Mouse (Mus musculus) urinary bladder, postnatal 10 days (tissue): ENCODE measurements around the gene Ugt1a6a.
A peak's percentile ranks its signal among the peaks of the same experiment; 100 is the strongest.
"Not testable (repeated sequence)": the region's sequence is repeated elsewhere in the genome, so short reads cannot be mapped to it uniquely, and the experiment has no call there.

ENCODE experiments used
- DNase-seq: peaks from one replicate; pipeline ENCODE4 v3.0.0; 2022; ENCODE audit warnings: low spot score

Ugt1a6a gene

GRCm38 (mm10) chr1:88212341-88213045 is 77.9 kb downstream of the Ugt1a6a start:
- no peak for DNase-seq

- DNase-seq, result no peak
Observed at GRCm38 (mm10) chr1:88213061-88213460, 78.5 kb downstream of the Ugt1a6a start.

GRCm38 (mm10) chr1:88213766-88214461 is 79.3 kb downstream of the Ugt1a6a start:
- DNase-seq, result no peak

- DNase-seq, result no peak
Observed at GRCm38 (mm10) chr1:88214462-88214952, 79.9 kb downstream of the Ugt1a6a start.

- DNase-seq, result no peak
Observed at GRCm38 (mm10) chr1:88215466-88216380, 81.1 kb downstream of the Ugt1a6a start.

DNA sequence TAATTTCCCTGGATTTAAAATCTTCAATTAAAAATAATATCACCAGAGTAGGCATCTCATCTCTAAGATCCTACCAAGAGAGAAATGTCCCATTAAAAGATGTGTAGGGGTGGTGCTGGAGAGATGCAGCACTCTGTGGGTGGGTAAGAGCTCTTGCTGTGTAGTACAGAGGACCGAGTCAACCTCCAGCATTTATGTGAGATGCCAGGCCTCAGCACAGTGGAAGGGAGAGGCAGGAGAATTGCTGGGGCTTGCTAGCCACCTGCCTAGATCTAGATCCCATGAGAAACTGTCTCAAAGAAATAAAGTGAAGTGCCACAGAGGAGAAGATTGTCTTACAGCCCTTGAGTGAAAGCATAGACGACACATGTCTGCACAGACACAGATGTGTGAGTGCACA is 81.9 kb downstream of the Ugt1a6a start:
- no peak for DNase-seq

DNA sequence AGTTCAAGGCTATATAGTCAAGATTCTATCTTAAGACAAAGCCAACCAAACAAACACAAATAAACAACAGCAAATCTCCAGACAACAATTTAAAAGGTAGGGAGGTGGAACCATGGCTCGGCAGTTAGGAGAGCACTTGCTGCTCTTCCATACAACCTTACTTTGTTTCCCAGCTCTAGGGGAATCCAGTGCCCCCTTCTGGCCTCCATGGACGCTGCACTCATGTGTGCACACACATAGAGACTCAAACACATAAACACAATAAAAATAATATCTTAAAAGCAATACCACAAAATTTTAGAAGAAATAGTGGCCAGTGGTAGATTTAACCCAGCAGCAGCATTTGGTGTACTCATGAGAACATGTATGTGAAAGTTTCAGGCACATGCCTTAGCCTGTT is 82.5 kb downstream of the Ugt1a6a start:
- no peak for DNase-seq

DNA sequence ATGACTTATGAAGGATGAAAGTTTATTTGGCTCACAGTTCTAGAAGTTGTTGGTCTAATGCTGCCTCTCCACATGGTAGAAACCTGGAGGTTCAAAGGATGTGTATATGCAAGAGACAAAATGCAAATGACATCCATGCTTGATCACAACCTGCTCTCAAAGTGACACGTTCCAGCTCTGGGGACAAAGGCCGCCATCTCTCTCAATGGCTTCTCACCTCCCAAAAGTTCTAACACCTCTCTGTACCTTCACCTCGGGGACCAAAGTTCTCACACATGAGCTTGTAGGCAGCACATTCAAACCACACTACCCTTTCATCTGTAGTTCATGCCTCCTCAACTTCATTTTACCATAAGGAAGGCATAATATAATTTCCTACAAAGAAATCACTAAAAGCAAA is 83.0 kb downstream of the Ugt1a6a start:
- no peak for DNase-seq

- no peak for DNase-seq
Observed at GRCm38 (mm10) chr1:88218051-88218450, 83.4 kb downstream of the Ugt1a6a start.

GRCm38 (mm10) chr1:88218591-88218990 is 84.0 kb downstream of the Ugt1a6a start:
- DNase-seq, result no peak

- no peak for DNase-seq
Observed at GRCm38 (mm10) chr1:88219054-88219453, 84.4 kb downstream of the Ugt1a6a start.

GRCm38 (mm10) chr1:88220336-88220735 is 85.7 kb downstream of the Ugt1a6a start:
- DNase-seq, result no peak

GRCm38 (mm10) chr1:88222216-88222615 is 87.6 kb downstream of the Ugt1a6a start:
- no peak for DNase-seq

DNA sequence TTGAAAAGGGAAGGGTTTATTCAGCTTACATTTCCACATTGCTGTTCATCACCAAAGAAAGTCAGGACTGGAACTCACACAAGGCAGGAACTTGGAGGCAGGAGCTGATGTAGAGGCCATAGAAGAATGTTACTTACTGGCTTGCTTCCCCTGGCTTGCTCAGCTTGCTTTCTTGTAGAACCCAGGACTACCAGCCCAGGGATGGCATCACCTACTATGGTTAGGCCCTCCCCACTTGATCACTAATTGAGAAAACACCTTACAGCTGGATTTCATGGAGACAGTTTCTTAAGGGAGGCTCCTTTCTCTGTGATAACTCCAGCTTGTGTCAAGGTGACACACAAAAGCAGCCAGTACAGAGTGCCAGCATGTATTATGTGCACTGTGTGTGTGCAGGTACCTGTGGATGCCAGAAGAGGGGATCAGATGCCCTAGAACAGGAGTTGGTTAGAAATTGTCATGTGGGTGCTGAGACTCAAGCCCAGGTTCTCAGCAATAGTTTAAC is 88.5 kb downstream of the Ugt1a6a start:
- not testable (repeated sequence) for DNase-seq

GRCm38 (mm10) chr1:88223591-88223990 is 89.0 kb downstream of the Ugt1a6a start:
- no peak for DNase-seq

GRCm38 (mm10) chr1:88224029-88224776 is 89.6 kb downstream of the Ugt1a6a start:
- DNase-seq, result no peak

- not testable (repeated sequence) for DNase-seq
Observed at GRCm38 (mm10) chr1:88225301-88225700, 90.7 kb downstream of the Ugt1a6a start.

DNA sequence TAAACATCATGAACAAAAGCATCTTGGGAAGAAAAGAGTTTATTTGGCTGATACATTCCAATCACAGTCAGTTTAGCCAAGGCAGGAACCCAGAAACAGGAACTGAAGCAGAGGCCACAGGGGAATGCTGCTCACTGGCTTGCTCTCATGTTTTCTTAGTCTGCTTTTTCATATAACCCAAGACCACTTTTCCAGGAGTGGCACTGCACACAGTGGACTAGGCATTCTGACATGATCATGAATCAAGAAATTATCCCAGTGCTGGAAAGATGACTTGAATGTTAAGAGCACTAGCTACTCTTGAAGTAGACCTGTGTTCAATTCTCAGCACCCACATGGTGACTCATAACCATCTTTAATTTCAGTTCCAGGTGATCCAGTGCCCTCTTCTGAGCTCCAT is 91.1 kb downstream of the Ugt1a6a start:
- no peak for DNase-seq

GRCm38 (mm10) chr1:88226670-88227379 is 92.2 kb downstream of the Ugt1a6a start, which contains the start of gene Mroh2a:
Gene Mroh2a (plus strand): TSS chr1:88226986.
- peak; percentile 13 for DNase-seq

DNA sequence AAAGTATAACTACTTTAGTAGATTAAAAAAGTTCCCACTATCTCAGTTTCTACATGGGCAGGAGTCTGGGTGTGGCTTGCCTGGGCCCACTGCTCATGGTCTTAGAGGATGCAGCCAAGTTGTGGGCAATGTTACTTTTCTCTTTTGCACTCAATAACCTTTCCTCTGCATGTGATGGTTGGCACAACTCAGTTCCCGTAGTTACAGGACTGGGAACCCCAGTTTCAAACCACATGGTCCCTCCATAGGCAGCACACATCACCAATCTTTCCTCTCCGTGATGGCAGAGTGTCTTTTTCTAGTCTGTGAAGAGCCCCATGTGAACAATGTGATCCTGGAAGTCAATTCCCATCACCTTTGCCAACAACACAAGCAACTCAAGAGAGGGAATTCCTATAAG is 92.9 kb downstream of the Ugt1a6a start:
- peak; percentile 12 for DNase-seq

GRCm38 (mm10) chr1:88228121-88228520 is 93.5 kb downstream of the Ugt1a6a start:
- peak; percentile 23 for DNase-seq
